Mouse (Mus musculus) small intestine, adult 2 months (tissue): ENCODE measurements around the gene Ak5. TPM values are rescaled to one million over a fixed set of nuclear protein-coding genes. Genes with fewer than 3 reads are reported as not detected.
"Not testable (repeated sequence)": the region's sequence is repeated elsewhere in the genome, so short reads cannot be mapped to it uniquely, and the experiment has no call there.

ENCODE experiments used
- H3K27ac ChIP-seq: fragments of 200-500 bp; 2 replicates; pipeline ENCODE4 v1.5.1; 2012; ENCODE audit warnings: low read depth, low read length, control low read depth, inconsistent platforms; ENCODE audit not compliant: insufficient read depth
- H3K27me3 ChIP-seq: fragments of 200-500 bp; 2 replicates; pipeline ENCODE4 v1.6.1; 2012; ENCODE audit warnings: mild to moderate bottlenecking, moderate library complexity, low read length, inconsistent platforms; ENCODE audit not compliant: control insufficient read depth, insufficient read depth
- H3K36me3 ChIP-seq: fragments of 200-500 bp; 2 replicates; pipeline ENCODE4 v1.6.1; 2012; ENCODE audit warnings: mild to moderate bottlenecking, low read length, control low read depth, inconsistent platforms; ENCODE audit not compliant: control insufficient read depth, insufficient read depth
- H3K4me1 ChIP-seq: fragments of 200-500 bp; 2 replicates; pipeline ENCODE4 v1.6.1; 2012; ENCODE audit warnings: low read length, inconsistent platforms, mixed read lengths; ENCODE audit not compliant: control insufficient read depth, insufficient read depth, insufficient read length
- H3K4me3 ChIP-seq: fragments of 200-500 bp; 2 replicates; pipeline ENCODE4 v1.5.1; 2012; ENCODE audit warnings: low read depth, mild to moderate bottlenecking, control low read depth, inconsistent platforms, low read length, moderate library complexity
- CTCF ChIP-seq: fragments of 200-500 bp; IDR thresholded peaks from 2 replicates; pipeline ENCODE4 v1.5.1; 2012; ENCODE audit warnings: low read depth, mild to moderate bottlenecking, control low read depth, inconsistent platforms, low read length, moderate library complexity, mixed read lengths; ENCODE audit not compliant: insufficient replicate concordance, insufficient read length; ENCODE audit errors: extremely low read depth
- POLR2A ChIP-seq: fragments of 200-500 bp; IDR thresholded peaks from 2 replicates; pipeline ENCODE4 v1.6.1; 2012; ENCODE audit warnings: low read depth, mild to moderate bottlenecking, control low read depth, inconsistent platforms, low read length, moderate library complexity
- WGBS: fragments of 180-500 bp; shearing (Covaris S2); methylation state at CpG from one replicate; pipeline ENCODE4 v1.1.7; 2018; 5-methylcytosine and 5-hydroxymethylcytosine counted together
- polyA plus RNA-seq: library from polyadenylated mRNA; depleted of rRNA; stranded (reverse); fragments of >200 nt; gene quantifications from 2 replicates; pipeline ENCODE4 v1.2.3, GENCODE M21; 2012

Ak5 gene
- polyA plus RNA-seq, 1 experiment, result not detected

DNA sequence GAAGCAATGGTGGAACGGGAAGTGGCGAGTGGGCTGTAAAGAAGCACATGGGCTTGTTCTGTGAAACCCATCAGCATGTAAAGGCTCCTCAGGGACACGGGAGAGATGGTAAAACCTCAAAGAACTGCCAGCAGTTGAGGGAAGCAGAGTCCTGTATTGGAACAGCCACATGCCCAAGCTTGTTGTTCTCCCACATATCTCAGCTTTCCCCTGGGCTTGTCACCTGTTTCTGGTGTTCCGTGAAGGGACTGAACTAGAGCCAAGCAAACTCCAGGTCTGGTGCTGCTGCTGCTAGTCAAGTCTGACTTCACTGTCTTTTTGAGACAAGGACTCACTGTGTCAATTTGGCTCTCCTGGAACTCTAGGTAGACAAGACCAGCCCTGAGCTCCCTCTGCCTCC, 200.8 kb downstream of the Ak5 start:
- WGBS, result 76% methylated on average over 4 of the region's 4 CpGs

DNA sequence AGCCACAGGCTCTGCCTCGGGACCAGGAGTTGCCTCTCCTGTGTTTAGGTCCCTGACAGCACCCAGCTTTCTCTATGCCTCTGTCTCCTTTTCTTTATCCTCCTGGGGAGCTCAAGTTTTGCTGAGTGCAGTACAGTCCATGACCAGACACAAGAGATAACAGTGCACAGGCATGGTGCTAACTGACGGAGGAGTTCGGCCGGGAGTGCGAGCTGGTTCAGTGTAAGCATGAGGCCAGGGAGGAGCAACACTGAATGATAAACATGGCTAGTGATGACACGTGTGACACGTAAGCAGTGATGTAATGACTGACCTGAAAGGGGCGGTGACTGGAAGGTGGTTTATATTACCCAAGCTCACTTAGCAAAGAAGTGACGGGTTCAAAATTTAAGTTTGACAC, 201.3 kb downstream of the Ak5 start:
- H3K27me3 ChIP-seq, result no peaks in the 10 kb centered on the region
- TF ChIP-seq CTCF, result no peak
- TF ChIP-seq POLR2A, result no peak
- 69% methylated on average over 9 of the region's 9 CpGs for WGBS
- H3K27ac ChIP-seq, result no peak overlapping the region
- no peak overlapping the region for H3K4me3 ChIP-seq
- H3K36me3 ChIP-seq, result no peaks in the 10 kb centered on the region
- no peaks in the 10 kb centered on the region for H3K4me1 ChIP-seq

More for the DNA sequence above, 200.8 kb downstream of the Ak5 start:
- Histone ChIP-seq H3K27me3 (no peaks in the 10 kb centered on the region), H3K27ac (no peak overlapping the region), H3K36me3 (no peaks in the 10 kb centered on the region), H3K4me3 (no peak overlapping the region), H3K4me1 (no peaks in the 10 kb centered on the region)
- TF ChIP-seq CTCF (no peak), POLR2A (no peak)

DNA sequence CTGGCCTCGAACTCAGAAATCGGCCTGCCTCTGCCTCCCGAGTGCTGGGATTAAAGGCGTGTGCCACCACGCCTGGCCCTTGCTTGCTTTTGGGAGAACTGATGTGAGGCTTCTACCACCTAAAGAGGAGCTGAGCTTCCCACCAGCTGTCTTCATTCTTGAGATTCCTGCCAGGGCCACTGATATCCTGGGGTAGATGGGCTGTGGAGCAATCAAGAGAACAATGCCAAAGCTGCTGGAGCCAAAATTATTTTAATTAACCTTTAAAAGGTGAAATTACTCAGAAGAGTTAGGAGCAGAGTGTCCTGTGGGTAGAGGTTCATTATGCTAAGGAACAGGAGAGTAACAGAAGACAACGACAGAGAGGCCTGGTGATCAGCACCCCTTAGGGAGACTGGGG, 202.8 kb downstream of the Ak5 start:
- TF ChIP-seq POLR2A, result no peak
- TF ChIP-seq CTCF, result no peak
- WGBS, result 91% methylated on average over 6 of the region's 6 CpGs

DNA sequence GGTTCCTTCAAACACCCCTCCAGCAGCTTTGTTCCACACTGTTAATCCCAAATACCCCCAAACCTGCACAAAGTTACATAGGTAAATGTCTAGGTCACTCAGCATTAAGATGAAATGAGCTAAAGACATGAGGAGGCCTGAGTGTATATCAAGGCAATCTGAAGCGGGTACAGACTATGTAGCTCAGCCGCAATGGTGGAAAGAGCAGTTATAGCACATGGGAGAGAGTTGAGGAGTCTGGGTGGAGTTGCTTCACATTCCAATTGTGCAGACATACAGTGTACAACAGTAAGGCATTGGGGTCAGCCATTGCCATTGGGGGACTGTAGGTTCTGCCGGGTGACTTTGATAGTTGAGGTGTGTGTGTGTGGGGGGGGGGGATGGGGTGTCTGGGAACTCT, 203.7 kb downstream of the Ak5 start:
- WGBS, result 99% methylated on average over 3 of the region's 3 CpGs
- Histone ChIP-seq H3K4me3 (no peak overlapping the region), H3K27me3 (no peaks in the 10 kb centered on the region), H3K36me3 (peaks cover 7% of the 10 kb centered on the region), H3K4me1 (no peaks in the 10 kb centered on the region), H3K27ac (no peak overlapping the region)
- no peak for TF ChIP-seq CTCF
- TF ChIP-seq POLR2A, result no peak

More for the DNA sequence above, 202.8 kb downstream of the Ak5 start:
- no peaks in the 10 kb centered on the region for H3K27me3 ChIP-seq
- no peak overlapping the region for H3K4me3 ChIP-seq
- no peak overlapping the region for H3K27ac ChIP-seq
- H3K36me3 ChIP-seq, result peaks cover 6% of the 10 kb centered on the region
- H3K4me1 ChIP-seq, result no peaks in the 10 kb centered on the region

DNA sequence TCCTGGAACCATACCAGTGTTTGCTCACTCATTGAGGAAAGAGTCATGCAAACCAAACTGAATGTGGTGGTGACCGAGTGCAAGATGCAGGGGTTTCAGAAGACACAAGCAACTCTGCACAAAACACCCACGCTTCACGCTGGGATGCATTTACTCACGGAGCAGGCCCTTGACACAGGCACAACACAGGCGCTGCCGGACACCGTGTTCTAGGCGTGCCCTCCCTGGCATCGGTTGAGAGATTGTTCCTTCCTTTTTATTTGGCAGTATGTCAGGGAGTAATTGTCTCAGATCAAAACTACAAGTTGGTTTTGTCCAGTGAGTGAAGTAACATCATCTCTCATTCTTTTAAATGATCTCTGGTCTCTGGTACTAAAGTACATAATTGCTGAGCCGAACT, 205.3 kb downstream of the Ak5 start:
- no peaks in the 10 kb centered on the region for H3K4me1 ChIP-seq
- 50% methylated on average over 10 of the region's 10 CpGs for WGBS
- no peak for TF ChIP-seq CTCF
- no peak for TF ChIP-seq POLR2A
- no peak overlapping the region for H3K4me3 ChIP-seq
- H3K36me3 ChIP-seq, result peaks cover 14% of the 10 kb centered on the region
- no peak overlapping the region for H3K27ac ChIP-seq
- H3K27me3 ChIP-seq, result no peaks in the 10 kb centered on the region

DNA sequence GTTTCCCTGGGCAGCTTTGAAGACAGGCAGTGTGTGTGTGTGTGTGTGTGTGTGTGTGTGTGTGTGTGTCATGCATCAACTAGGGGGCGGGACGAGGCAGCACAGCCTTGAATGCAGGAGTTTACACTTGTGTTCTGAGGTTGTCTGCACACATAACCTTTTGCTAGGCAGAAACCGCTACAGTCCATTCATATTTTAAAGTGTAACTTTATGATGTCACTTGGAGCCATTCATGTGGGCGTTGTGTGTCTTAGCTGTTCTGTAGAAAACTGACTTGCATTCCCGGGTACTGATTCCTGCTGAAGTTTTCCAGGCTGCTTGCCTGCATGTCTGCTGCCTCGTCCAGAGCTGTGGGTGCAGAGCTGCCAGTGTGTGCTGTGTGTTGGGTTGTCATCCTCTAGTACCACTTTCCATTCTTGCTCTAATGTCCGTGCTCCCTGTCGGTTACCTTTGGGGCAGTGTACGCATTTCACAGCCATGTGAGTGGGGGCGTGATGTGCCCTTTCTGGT, 206.1 kb downstream of the Ak5 start:
- Histone ChIP-seq H3K4me1 (no peaks in the 10 kb centered on the region), H3K27me3 (no peaks in the 10 kb centered on the region), H3K36me3 (peaks cover 21% of the 10 kb centered on the region), H3K4me3 (no peak overlapping the region), H3K27ac (no peak overlapping the region)
- WGBS, result 90% methylated on average over 10 of the region's 10 CpGs
- no peak for TF ChIP-seq CTCF
- no peak for TF ChIP-seq POLR2A

DNA sequence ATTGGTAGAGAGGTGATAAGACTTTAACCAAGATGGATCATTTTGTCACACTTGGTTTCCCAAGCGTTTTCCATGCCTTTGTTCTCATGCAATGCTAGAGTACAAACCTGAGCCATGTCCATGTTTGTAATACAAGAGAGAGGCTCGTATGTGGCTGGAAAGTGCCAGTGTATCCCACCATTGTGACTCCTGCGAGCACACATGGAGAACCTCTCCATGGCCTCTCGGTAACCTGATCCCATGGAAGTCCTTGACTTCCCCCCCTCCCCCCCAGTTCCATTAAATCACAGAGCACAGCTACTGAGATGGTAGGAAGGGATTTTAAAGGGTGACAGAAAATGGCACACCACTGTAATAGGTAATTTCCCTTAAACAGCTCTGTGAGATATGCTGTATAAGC, 207.4 kb downstream of the Ak5 start:
- Histone ChIP-seq H3K27me3 (no peaks in the 10 kb centered on the region), H3K27ac (no peak overlapping the region), H3K4me3 (no peak overlapping the region), H3K4me1 (no peaks in the 10 kb centered on the region), H3K36me3 (peaks cover 31% of the 10 kb centered on the region)
- 86% methylated on average over 4 of the region's 4 CpGs for WGBS
- TF ChIP-seq POLR2A, result no peak
- no peak for TF ChIP-seq CTCF

DNA sequence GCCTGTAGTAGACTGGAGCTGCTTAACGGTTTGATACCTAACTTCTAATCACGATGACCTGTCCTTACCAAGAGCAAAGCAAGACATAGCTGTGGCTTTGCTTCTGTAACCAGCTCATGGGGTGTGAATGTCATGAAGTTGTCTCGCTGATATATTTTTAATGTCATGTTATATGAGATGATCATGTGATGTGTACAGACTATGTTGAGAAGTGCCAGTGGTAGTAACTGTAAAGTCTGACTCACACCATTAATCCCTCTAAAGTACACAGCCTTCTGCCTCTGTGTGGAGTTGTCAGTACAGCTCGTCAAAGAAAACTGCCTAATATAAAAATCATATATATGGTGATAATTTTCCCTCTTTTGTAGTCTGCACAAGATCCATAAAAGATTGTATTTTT, 209.3 kb downstream of the Ak5 start:
- H3K36me3 ChIP-seq, result peaks cover 39% of the 10 kb centered on the region
- H3K27ac ChIP-seq, H3K27me3 ChIP-seq, H3K4me1 ChIP-seq, H3K4me3 ChIP-seq: not testable (repeated sequence)
- WGBS, result 79% methylated on average over 4 of the region's 4 CpGs
